Mouse (Mus musculus): ENCODE measurements at regions not wholly inside any gene's neighbourhood (a gene's known extent, or its start where the extent isn't known, plus 50 kb on each side); places are given as distances from the start of the nearest gene placed in this dataset.
A peak's percentile ranks its signal among the peaks of the same experiment; 100 is the strongest.

DNA sequence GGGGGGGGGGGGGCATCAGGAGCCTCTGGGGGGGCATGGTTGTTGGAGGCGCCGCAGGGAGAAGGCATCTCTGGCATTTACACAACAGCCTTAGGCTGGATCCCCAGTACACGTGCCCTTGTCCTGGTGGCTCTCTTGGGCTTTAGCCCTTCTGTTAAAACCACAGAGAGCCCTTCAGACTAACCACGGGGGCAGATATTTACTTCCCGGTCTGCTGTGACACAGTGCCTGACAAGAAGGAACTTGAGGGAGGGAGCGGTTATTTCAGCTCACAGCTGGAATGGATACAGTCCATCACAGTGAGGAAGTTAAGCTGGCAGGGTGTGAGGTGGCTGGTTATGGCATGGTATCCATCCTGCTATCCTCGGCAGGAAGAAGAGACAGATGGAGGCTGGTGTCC is 71.0 kb upstream of the Gm11733 start:
- no peak for DNase-seq

- no peak for DNase-seq
Measured at GRCm38 (mm10) chr11:117413942-117414705, 70.0 kb upstream of the Gm11733 start.

GRCm38 (mm10) chr11:117414871-117415323 is 69.3 kb upstream of the Gm11733 start:
- DNase-seq = peak; percentile 81

DNA sequence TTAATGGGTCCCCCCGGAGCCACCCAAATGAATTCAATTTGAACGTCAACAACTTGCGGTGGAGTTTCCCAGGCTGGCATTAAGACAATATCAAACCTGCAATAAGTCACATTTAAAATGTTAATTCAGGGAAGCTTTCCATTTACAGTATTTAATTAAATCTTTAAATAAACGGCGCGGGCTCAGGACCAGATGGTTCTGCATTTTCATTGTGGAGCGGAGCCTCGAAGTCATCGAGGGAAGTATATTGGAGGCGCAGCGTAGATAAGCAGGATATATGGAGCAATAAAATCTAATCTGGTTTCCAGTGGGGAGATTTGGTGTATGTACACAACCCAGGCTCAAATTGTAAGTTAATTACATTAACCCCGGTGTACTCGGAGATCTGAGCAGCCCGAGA is 68.7 kb upstream of the Gm11733 start:
- DNase-seq = no peak

- DNase-seq = peak; percentile 73
Measured at GRCm38 (mm10) chr11:117415955-117416354, 68.2 kb upstream of the Gm11733 start.

DNA sequence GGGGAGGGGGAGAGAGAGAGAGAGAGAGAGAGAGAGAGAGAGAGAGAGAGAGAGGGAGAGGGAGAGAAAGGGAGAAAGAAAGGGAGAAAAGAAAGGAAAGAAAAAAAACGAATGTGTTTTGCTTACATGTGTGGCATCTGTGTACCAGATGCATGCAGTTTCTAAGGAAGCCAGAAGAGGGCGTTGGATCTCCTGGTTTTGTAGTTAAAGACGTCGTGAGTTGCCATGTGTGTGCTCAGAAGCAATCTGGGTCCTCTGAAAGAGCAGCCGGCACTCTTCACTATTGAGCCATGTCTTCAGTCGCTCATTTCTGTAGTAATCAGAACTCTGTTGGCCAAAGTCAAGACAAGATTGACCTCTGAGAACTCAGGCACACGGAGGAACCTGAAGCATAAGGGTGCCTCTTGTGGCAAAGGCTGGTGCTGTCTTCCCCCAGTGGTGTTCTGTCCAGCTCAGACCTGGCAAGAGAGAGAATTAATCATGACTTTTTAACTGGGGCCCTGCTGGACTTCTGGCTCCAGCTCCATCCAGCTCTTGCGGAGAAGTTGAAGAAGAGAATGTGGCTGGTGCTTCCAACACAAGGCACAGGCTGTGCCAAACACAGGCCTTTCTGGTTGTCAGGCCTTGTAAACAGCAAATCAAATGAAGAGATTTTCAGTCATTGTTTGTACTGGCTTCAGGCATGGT is 67.0 kb upstream of the Gm11733 start:
- DNase-seq = no peak

DNA sequence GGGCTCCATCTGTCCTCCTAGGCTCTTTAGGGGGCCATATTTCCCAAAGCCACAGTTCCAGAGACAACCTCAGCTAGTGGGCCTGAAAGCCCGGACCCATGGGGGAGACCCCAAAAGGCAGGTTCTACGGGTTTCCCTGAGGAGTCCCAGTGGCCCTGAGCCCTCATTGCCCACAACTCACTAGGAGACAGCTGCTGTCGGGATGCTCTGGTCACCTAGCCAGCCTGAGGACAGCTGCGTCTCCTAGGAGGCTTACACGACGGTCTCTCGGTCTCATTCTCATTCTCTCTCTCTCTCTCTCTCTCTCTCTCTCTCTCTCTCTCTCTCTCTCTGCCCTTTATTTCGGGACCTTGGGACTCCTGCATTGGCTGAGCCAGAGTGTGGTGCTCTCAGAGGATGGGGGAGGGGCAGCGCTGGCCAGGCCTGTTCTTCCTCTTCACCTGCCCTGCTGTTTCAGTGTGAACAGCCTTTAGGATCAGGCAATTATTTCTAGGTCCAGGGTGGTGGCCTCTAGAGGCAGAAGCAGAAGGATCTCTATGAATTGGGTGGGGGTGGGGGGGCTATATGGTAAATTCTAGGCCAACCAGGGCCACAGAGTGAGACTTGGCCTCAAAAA is 66.1 kb upstream of the Gm11733 start:
- no peak for DNase-seq

- DNase-seq = no peak
Measured at GRCm38 (mm10) chr11:117418939-117419338, 65.2 kb upstream of the Gm11733 start.

DNA sequence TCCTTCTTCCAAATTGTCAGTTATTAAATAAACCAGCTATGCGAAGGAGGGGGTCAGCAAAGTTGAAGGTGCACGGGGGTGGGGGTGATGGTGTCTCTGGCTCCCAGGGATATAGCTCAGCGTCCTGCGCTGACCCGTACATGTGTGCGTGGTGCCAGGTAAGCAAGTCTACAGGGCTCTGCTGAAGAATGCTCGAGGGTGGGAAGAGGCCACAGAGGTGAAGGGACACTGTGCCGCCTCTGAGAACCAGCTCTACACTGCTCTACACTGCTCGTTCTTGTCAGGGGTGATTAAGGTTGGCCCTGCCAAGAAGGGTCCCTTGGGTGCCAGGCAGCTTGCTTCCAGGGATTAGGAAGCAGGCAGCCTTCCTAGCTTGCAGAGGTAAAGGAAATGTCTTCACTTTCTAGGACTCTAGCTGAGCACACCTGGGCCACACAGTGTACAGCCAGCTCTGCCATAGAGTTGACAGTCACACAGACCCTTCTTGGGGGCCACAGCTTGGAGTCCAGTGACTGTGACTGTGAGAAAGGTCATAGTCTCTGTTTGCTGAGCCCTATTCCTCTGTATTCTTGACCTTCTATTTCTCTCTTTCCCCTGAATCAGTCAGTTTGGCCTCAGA is 64.7 kb upstream of the Gm11733 start:
- DNase-seq = no peak

DNA sequence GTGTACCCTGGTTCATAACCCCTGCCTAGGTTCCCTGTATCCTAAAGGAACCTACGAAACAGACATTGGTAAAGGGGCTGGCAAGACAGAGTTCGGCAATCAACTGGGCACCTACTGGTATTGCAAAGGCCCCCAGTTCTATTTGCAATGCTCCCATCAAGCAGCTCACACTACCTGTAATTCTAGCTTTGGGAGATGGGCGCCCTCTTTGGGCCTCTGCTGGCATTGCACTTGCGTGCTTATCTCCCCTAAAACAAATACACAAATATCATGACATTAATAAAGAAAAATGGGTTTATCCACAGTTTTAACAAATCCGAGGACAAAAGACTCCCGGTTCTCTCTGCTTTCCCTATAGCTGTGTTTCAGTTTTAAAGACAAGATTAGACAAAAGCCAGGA is 61.5 kb upstream of the Gm11733 start:
- DNase-seq = no peak

GRCm38 (mm10) chr11:117423422-117423821 is 60.7 kb upstream of the Gm11733 start:
- DNase-seq = no peak

GRCm38 (mm10) chr11:117425466-117425865 is 58.7 kb upstream of the Gm11733 start:
- DNase-seq = no peak

- DNase-seq = no peak
Measured at GRCm38 (mm10) chr11:117425927-117426326, 58.2 kb upstream of the Gm11733 start.

- no peak for DNase-seq
Measured at GRCm38 (mm10) chr11:117426651-117427050, 57.5 kb upstream of the Gm11733 start.

GRCm38 (mm10) chr11:117427808-117428510 is 56.2 kb upstream of the Gm11733 start:
- DNase-seq = no peak

- DNase-seq = peak; percentile 74
Measured at GRCm38 (mm10) chr11:117429326-117429752, 54.8 kb upstream of the Gm11733 start.

- no peak for DNase-seq
Measured at GRCm38 (mm10) chr11:117429894-117430293, 54.3 kb upstream of the Gm11733 start.

DNA sequence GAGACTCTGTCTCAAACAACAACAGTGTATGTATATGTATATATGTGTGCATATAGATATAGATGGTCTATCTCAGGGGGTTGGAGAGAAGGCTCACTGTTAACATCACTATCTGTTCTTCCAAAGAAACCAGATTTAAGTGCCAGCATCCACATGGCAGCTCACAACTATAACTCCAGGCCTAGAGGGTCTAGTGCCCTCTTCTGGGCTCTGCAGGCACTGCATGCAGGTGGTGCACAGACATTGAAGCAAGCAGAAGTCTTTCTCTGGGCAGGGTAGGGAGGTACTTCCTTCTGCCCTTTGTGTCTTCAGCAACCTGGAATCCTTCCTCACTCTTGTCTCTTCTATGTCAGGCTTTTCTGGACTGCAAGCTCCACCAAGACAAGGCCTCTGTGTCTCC is 50.1 kb upstream of the Gm11733 start:
- DNase-seq = peak; percentile 45
